Mouse (Mus musculus) heart, adult 2 months (tissue): ENCODE measurements around the gene Retsat. TPM values are rescaled to one million over a fixed set of nuclear protein-coding genes. Genes with fewer than 3 reads are reported as not detected.
A peak's percentile ranks its signal among the peaks of the same experiment; 100 is the strongest.

Experiments used
- DNase-seq, 2 experiments: peaks; one replicate each; pipeline ENCODE4 v3.0.0; 2021
- H3K27ac ChIP-seq: fragments of 200-600 bp; 2 replicates; pipeline ENCODE4 v1.8.1; 2022
- H3K27me3 ChIP-seq: fragments of 200-500 bp; 2 replicates; pipeline ENCODE4 v1.6.1; 2012; ENCODE audit warnings: mild to moderate bottlenecking, low read length, inconsistent platforms, mixed read lengths; ENCODE audit not compliant: control insufficient read depth, insufficient read depth
- H3K36me3 ChIP-seq: fragments of 200-500 bp; 2 replicates; pipeline ENCODE4 v1.6.1; 2012; ENCODE audit warnings: low read length, inconsistent platforms; ENCODE audit not compliant: control insufficient read depth, insufficient read depth
- H3K4me1 ChIP-seq: fragments of 200-500 bp; 2 replicates; pipeline ENCODE4 v1.6.1; 2011; ENCODE audit warnings: low read length; ENCODE audit not compliant: control insufficient read depth, insufficient read depth
- H3K4me3 ChIP-seq: fragments of 200-600 bp; 2 replicates; pipeline ENCODE4 v1.8.1; 2022
- H3K79me2 ChIP-seq: fragments of 200-500 bp; replicated peaks from 2 replicates; pipeline ENCODE4 v1.6.1; 2012; ENCODE audit warnings: mild to moderate bottlenecking, inconsistent platforms, low read length, moderate library complexity, mixed read lengths; ENCODE audit not compliant: control insufficient read depth, insufficient read depth
- H3K9ac ChIP-seq: fragments of 200-500 bp; 2 replicates; pipeline ENCODE4 v1.6.1; 2012; ENCODE audit warnings: low read depth, mild to moderate bottlenecking, control low read depth, inconsistent platforms, low read length, mixed read lengths
- CTCF ChIP-seq: fragments of 200-600 bp; IDR thresholded peaks from 2 replicates; pipeline ENCODE4 v1.8.1; 2022; ENCODE audit warnings: antibody characterized with exemption, mild to moderate bottlenecking, moderate library complexity
- EP300 ChIP-seq: fragments of 200-500 bp; IDR thresholded peaks from 2 replicates; pipeline ENCODE4 v1.6.1; 2011; ENCODE audit warnings: low read depth, low read length, control low read depth; ENCODE audit not compliant: insufficient read depth
- POLR2A ChIP-seq: fragments of 200-500 bp; IDR thresholded peaks from 2 replicates; pipeline ENCODE4 v1.6.1; 2011; ENCODE audit warnings: mild to moderate bottlenecking, low read depth, low read length, control low read depth; ENCODE audit not compliant: insufficient read depth
- WGBS: fragments of 180-500 bp; shearing (Covaris S2); methylation state at CpG from one replicate; pipeline ENCODE4 v1.1.7; 2018; 5-methylcytosine and 5-hydroxymethylcytosine counted together
- intact Hi-C: fragments of 180-260 bp; cut with DNase I; formaldehyde crosslinking; loops from one replicate; pipeline ENCODE4 v1.15.1; 2025
- polyA plus RNA-seq: library from polyadenylated mRNA; depleted of rRNA; stranded (reverse); fragments of >200 nt; gene quantifications from 2 replicates; pipeline ENCODE4 v1.2.3, GENCODE M21; 2012
- total RNA-seq, 2 experiments: library from RNA; stranded (reverse); gene quantifications; 2 replicates each; pipeline ENCODE4 v1.2.3; 2021

Gene Retsat
- total and polyA plus RNA-seq, 3 experiments = 57.1 to 181 (median 155) TPM

- Histone ChIP-seq H3K79me2 (no peaks in the 10 kb centered on the region), H3K4me1 (peaks cover 10% of the 10 kb centered on the region), H3K4me3 (peak overlapping the region; percentile 50), H3K9ac (peak overlapping the region; percentile 66), H3K27ac (peak overlapping the region; percentile 83), H3K36me3 (no peaks in the 10 kb centered on the region), H3K27me3 (no peaks in the 10 kb centered on the region)
- WGBS = 5% methylated on average over 8 of the region's 8 CpGs
- TF ChIP-seq EP300 (no peak), POLR2A (no peak), CTCF (no peak)
- intact Hi-C loops = no loop called here
- no peak for DNase-seq
These were observed 45.2 kb upstream of the Retsat start for GRCm38 (mm10) chr6:72553079-72553412.

DNA sequence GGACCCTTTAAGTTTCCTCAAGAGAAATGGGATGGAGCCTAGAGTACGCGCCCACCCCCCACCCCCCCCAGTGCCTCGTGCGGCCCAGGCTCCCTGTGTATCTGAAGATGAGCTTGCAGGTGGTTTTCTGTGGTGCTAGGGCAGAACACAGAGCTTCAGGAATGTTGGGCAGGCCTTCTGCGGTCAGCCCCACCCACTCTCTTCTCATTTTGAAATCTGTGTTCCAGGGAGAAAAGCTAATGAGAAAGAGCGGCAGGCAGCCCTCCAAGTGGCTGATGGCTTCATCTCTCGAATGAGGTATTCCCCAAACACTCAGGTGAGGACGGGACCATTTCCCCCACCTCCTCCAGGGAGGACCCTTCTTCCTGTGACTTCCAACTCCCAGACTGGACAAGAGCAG lies 37.5 kb upstream of the Retsat start:
- Histone ChIP-seq H3K4me3 (no peak overlapping the region), H3K9ac (no peak overlapping the region), H3K27me3 (no peaks in the 10 kb centered on the region), H3K79me2 (no peaks in the 10 kb centered on the region), H3K27ac (no peak overlapping the region), H3K36me3 (no peaks in the 10 kb centered on the region), H3K4me1 (peaks cover under 1% of the 10 kb centered on the region)
- intact Hi-C loops = no loop called here
- TF ChIP-seq CTCF (no peak), EP300 (no peak), POLR2A (no peak)
- DNase-seq = no peak
- 91% methylated on average over 8 of the region's 8 CpGs for WGBS

- no peak overlapping the region for H3K27ac ChIP-seq
- 65% methylated on average over 6 of the region's 6 CpGs for WGBS
- H3K4me1 ChIP-seq = peaks cover 1% of the 10 kb centered on the region
- no peak overlapping the region for H3K9ac ChIP-seq
- H3K79me2 ChIP-seq = no peaks in the 10 kb centered on the region
- TF ChIP-seq EP300 = no peak
- no peak for TF ChIP-seq POLR2A
- no peak for TF ChIP-seq CTCF
- no peak for DNase-seq
- H3K36me3 ChIP-seq = no peaks in the 10 kb centered on the region
- H3K4me3 ChIP-seq = no peak overlapping the region
- no peaks in the 10 kb centered on the region for H3K27me3 ChIP-seq
- intact Hi-C loops = no loop called here
These were observed 35.8 kb upstream of the Retsat start for GRCm38 (mm10) chr6:72562486-72562885.

DNA sequence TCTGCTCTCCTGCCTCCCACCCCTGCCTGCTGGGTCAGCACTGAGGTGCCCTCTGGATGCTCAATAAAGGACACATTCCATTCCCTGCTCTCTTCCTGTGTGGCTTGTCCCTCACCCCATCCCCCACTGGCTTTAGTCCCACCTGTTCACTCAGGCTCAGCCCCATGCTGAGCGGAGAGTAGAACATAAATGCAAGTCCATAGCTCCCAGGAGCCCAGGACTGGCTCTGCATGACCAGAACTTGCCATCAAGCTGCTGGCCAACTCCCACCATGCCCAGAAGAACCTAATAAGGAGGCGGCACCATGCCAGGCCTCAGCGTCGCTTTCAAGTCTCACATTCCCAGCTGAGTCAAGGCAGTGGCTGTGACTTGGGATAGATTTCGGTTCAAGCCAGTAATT lies 35.4 kb upstream of the Retsat start:
- Histone ChIP-seq H3K4me1 (peaks cover 1% of the 10 kb centered on the region), H3K9ac (no peak overlapping the region), H3K27ac (no peak overlapping the region), H3K27me3 (no peaks in the 10 kb centered on the region), H3K4me3 (no peak overlapping the region), H3K36me3 (no peaks in the 10 kb centered on the region), H3K79me2 (no peaks in the 10 kb centered on the region)
- WGBS = 76% methylated on average over 5 of the region's 5 CpGs
- DNase-seq = no peak
- TF ChIP-seq POLR2A (no peak), EP300 (no peak), CTCF (no peak)
- intact Hi-C loops = no loop called here

DNA sequence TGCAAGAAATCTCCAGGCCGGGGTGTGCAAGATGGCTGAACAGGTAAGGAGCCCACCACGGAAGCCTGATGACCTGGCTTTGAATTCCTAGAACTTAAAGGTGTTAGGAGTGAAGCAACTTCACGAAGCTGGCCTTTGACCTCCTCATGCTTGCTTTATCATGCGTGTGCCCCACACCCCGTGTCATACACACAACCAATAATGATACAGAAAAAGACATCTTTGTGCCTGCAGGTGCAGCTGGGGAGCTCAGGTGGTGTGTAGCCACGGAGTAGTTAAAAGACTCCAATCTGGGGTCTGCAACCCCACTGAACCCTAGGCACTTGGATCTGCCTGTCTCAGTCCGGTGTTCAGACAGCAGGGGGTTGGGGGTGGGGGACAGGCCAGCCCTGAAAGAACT lies 32.8 kb upstream of the Retsat start:
- Histone ChIP-seq H3K27me3 (no peaks in the 10 kb centered on the region), H3K79me2 (no peaks in the 10 kb centered on the region), H3K4me1 (peaks cover 5% of the 10 kb centered on the region), H3K36me3 (no peaks in the 10 kb centered on the region), H3K9ac (no peak overlapping the region), H3K27ac (no peak overlapping the region; the same call in 1 of the 2 replicates), H3K4me3 (no peak overlapping the region)
- intact Hi-C loops = no loop called here
- TF ChIP-seq POLR2A (no peak), CTCF (no peak), EP300 (no peak)
- WGBS = 82% methylated on average over 7 of the region's 7 CpGs
- no peak for DNase-seq

DNA sequence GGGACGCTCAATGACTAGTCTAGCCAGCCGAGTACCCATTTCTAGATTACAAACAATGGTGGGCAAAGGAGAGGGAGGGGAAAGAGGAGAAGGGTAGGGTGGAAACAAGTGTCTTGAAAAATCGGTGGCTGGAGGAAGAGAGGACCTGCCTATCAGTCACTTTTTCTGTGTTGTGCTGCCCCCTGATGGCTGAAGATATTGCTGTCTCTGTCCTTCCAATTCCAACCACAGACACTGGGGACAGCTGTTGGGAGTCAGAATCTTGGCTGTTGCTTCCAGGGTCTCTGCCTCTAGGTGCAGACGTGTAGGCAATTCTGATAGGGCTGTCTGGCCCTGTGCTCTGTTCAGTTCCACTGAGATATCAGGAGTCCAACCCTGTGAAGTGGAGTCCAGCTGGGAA lies 32.2 kb upstream of the Retsat start:
- peak; percentile 84 to 88 for DNase-seq
- Histone ChIP-seq H3K4me3 (no peak overlapping the region), H3K36me3 (no peaks in the 10 kb centered on the region), H3K79me2 (no peaks in the 10 kb centered on the region), H3K9ac (no peak overlapping the region), H3K27me3 (no peaks in the 10 kb centered on the region), H3K4me1 (peaks cover 6% of the 10 kb centered on the region), H3K27ac (no peak overlapping the region; the same call in none of the 2 replicates)
- 3% methylated on average over 4 of the region's 4 CpGs for WGBS
- intact Hi-C loops = loop anchor here (1.0 kb wide), 2 partner anchors 31 to 138 kb away; no protein-coding TSS in a partner anchor
- TF ChIP-seq CTCF (peak; percentile 91), POLR2A (0 out of 2 replicates have a peak, but pooled peaks have one; percentile 31), EP300 (peak; percentile 95; the same call in 1 of the 2 replicates)

DNA sequence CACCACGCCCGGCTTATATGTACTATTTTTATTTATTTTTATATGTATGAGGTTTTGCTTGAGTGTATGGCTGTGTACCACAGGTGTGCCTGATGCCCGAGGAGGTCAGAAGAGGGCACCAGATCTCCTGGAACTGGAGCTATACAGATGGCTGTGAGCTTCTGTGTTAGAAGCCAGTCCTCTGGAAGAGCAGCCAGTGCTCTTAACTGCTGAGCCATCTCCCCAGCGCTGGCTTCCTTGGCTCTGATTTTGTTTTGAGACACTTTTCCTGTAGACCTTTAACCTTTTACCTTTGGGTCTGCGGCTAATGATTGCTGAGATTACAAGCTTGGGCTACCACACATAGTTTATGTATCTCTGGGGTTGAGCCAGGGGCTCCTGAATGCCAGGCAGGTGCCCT lies 30.8 kb upstream of the Retsat start:
- no peak overlapping the region for H3K27ac ChIP-seq
- TF ChIP-seq EP300 (no peak), CTCF (peak; percentile 54)
- no peak overlapping the region for H3K4me3 ChIP-seq
- H3K79me2 ChIP-seq = no peaks in the 10 kb centered on the region
- no peak overlapping the region for H3K9ac ChIP-seq
- WGBS = 71% methylated on average over 5 of the region's 5 CpGs
- no peaks in the 10 kb centered on the region for H3K27me3 ChIP-seq
- no peak for DNase-seq
- intact Hi-C loops = no loop called here
- H3K36me3 ChIP-seq = no peaks in the 10 kb centered on the region
- H3K4me1 ChIP-seq = peaks cover 9% of the 10 kb centered on the region
